Mouse (Mus musculus) embryonic facial prominence, embryonic 10.5 days (tissue): ENCODE data around the gene Uri1. TPM values are rescaled to one million over a fixed set of nuclear protein-coding genes. Genes with fewer than 3 reads are reported as not detected.

ENCODE experiments used
- DNase-seq: peaks from one replicate; pipeline ENCODE4 v3.0.0-alpha.2; 2017; ENCODE audit warnings: low spot score
- H3K27ac ChIP-seq: fragments of 300-500 bp; sonication (generic); replicated peaks from 2 replicates; pipeline ENCODE4 v1.5.1; 2016; ENCODE audit warnings: mild to moderate bottlenecking
- H3K27me3 ChIP-seq: fragments of 300-500 bp; sonication (generic); replicated peaks from 2 replicates; pipeline ENCODE4 v1.6.1; 2016; ENCODE audit warnings: low read depth, mild to moderate bottlenecking; ENCODE audit not compliant: poor library complexity, severe bottlenecking
- H3K36me3 ChIP-seq: fragments of 300-500 bp; sonication (generic); replicated peaks from 2 replicates; pipeline ENCODE4 v1.6.1; 2016; ENCODE audit warnings: mild to moderate bottlenecking, moderate library complexity
- H3K4me1 ChIP-seq: fragments of 300-500 bp; sonication (generic); 2 replicates; pipeline ENCODE4 v1.6.1; 2016
- H3K4me3 ChIP-seq: fragments of 300-500 bp; sonication (generic); 2 replicates; pipeline ENCODE4 v1.5.1; 2016; ENCODE audit warnings: mild to moderate bottlenecking, moderate library complexity
- H3K9me3 ChIP-seq: fragments of 300-500 bp; sonication (generic); 2 replicates; pipeline ENCODE4 v1.6.1; 2016; ENCODE audit warnings: mild to moderate bottlenecking
- WGBS: fragments of 180-500 bp; shearing (Covaris S2); methylation state at CpG from one replicate; pipeline ENCODE4 v1.1.7; 2016; 5-methylcytosine and 5-hydroxymethylcytosine counted together
- polyA plus RNA-seq: library from polyadenylated mRNA; unstranded; fragments of >200 nt; fragmentation: Nextera tagmentation; extraction: Ambion mirVana; gene quantifications from 2 replicates; pipeline ENCODE4 v1.2.1, GENCODE M21; 2016

Uri1 gene
- polyA plus RNA-seq, 1 experiment from 2014 or later: 49.0 TPM

DNA sequence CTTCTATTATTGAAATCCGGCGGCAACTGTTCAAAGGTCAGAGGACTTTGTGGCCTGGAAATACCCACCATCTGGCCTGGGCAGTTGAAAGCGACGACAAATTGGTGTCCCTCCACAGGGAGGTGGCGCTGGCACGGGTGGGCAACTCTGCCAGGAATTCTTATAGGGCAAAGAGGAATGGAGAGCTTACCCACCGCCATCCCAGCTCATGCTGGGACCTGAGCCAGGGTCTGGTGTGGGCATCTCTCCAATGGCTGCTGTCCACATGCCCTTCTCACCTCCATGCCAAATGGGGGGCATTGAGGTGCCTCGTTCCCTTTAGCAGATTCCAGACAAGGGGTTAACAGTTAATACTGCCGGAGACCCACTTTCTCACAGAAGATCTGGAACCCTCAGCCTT is 113.2 kb downstream of the Uri1 start:
- no peaks in the 10 kb centered on the region for H3K27me3 ChIP-seq
- H3K36me3 ChIP-seq: no peaks in the 10 kb centered on the region
- H3K9me3 ChIP-seq: no peaks in the 10 kb centered on the region
- H3K27ac ChIP-seq: no peak overlapping the region
- no peak for DNase-seq
- peaks cover 32% of the 10 kb centered on the region for H3K4me1 ChIP-seq
- 89% methylated on average over 9 of the region's 9 CpGs for WGBS
- no peak overlapping the region for H3K4me3 ChIP-seq

Other genes starting within 250 kb of the Uri1 start
- 15.6 and 19.0 TPM in 2 replicates for gene Zfp536, start 249.9 kb downstream of the Uri1 start, polyA plus RNA-seq
- gene Ccne1, start 84.0 kb upstream of the Uri1 start, polyA plus RNA-seq: 130 and 134 TPM in 2 replicates
- 15.5 and 17.4 TPM in 2 replicates for gene 1600014C10Rik, start 159.7 kb upstream of the Uri1 start, polyA plus RNA-seq
- 3.0 and 3.3 TPM in 2 replicates for gene Plekhf1, start 204.5 kb upstream of the Uri1 start, polyA plus RNA-seq
- gene Pop4, start 247.9 kb upstream of the Uri1 start, polyA plus RNA-seq: 84.2 and 92.7 TPM in 2 replicates